Mouse (Mus musculus) kidney, postnatal 4 days (tissue): ENCODE measurements around the gene Zfp819.

ENCODE experiments used
- DNase-seq, 2 experiments: peaks; one replicate each; pipeline ENCODE4 v3.0.0; 2021; ENCODE audit warnings: mixed read lengths in 2 of 2

The Zfp819 gene

GRCm38 (mm10) chr7:43606896-43607742 lies at the start of gene Zfp819:
Gene Zfp819 (plus strand): TSS chr7:43607169.
- peak; percentile 78 to 82 for DNase-seq

DNA sequence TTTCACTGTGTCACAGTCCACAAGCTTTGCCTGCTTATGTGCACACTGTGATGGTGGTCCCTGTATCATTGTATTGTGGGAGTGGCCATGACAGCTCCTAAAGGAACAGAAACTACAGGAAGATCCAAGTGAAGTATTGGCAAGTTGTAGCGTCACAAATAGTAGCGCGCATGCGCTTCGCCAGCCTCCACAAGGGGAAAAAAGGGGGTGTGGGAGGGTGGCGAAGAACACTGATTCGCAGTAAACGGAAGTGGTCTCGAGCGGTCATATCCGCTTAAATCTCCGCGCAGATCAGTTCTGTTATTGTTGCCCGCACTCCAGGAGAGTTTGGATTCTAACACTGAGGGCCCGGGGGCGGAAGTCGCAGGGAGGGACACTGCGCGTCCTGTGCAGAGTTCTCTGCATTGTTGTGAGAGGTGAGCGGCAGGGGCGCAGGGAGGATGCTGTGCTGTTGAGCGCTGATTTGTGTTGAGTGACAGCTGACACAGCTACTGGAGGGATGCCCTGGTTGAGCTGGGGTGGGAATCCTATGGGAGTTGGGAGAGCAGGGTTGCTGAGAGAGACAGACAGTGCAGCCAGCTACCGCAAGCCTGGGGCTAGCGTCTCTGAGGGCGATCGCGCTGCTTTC lies 44.8 kb upstream of the Zfp819 start, which contains the start of gene Zfp658:
Zfp658 (plus strand) TSS at position 251 of the 628 bp plus-strand sequence.
- DNase-seq: peak; percentile 91 to 93

- peak; percentile 26 to 39 for DNase-seq
Measured at GRCm38 (mm10) chr7:43562651-43563070, 44.3 kb upstream of the Zfp819 start.

DNA sequence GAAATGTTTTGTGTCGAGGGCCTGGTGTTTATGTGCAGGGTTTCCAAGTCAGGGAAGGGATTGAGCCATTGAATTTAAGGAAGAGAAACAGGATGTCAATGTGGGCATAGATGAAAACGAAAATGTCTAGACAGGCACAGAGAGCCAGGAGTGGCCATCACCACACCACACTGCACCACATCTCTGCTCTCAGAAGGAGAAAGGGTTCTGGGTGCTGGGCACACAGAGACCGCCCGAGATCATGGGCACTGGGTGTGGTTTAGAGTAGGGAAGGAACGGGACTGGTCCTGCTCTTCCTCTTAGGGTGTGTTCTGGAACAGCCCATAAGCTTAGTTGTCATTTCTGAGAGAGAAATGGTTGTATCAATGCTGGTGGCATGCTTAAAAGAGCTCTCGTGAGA lies 43.7 kb upstream of the Zfp819 start:
- no peak for DNase-seq

DNA sequence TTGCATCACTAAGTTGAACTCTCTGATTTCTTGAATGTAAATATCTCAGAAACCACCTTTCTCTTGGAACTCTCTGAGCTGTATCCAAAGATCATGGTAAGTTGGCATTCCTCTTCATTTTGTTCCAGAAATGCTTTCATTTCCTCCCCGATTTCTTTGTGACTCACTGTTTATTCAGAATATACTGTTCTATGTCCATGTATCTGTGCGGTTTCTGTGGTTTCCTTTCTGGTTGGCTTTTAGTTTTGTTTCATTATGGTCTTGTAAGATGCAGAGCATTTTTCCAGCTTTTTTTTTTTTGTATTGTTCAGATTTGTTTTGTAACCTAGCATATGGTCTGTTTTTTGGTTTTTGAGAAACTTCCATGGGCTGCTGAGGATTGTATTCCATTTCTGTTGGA lies 35.8 kb upstream of the Zfp819 start:
- no peak for DNase-seq

DNA sequence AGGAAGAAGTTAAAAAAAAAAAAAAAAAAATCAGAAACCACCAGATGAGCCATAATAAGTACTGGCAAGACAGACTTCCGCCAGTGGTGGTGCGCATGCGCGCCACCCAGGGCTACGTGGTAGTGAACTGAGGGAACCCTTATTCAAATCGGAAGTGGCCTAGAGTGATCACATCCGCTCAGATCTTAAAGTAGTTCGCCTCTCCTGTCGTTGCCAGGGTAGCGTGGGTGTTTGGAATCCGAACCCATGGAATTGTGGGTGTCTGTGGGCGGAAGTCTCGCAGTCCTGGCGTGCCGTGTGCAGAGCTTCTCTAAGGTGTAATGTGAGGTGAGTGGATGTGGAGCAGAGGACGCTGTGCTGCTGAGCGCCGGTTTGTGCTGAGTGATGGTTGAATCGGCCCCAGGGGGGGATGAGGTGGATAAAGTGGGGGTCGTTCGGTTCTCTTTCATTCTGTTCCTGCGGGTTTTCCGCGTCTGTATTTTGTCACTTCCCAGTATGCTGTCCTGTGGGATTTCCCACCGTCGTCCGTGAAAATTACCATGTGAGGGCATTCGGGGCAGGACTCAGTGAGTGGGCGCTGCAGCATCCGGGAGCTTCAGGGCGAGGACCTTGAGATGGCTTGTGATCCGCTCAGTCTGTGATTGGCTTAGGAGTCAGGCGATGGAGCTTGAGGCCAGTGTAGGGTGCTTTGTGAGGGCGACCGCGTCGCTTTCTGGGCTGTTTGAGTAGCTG lies 27.4 kb upstream of the Zfp819 start, which contains the start of gene Zfp719:
Zfp719 (plus strand) TSS at position 171 of the 732 bp plus-strand sequence.
- DNase-seq: peak; percentile 90 to 95

DNA sequence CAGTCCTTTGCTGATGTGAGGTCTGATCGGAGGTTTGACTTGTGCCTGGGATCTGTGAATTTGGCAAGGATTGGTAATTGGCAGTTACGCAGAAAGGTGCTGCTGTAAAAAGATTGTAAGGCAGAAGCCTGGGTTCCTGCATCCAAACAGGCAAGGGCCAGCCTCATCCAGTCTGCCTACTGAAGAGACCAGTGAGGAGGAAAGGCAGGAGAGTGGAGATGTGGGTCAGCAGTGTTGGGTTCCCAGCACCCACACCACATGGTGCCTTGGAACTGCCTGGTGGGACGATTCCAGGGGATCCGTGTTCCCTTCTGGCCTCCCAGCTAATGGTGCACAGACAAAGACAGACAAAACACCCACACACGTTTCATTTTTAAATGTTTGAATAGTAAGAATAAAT lies 26.4 kb upstream of the Zfp819 start:
- no peak for DNase-seq

DNA sequence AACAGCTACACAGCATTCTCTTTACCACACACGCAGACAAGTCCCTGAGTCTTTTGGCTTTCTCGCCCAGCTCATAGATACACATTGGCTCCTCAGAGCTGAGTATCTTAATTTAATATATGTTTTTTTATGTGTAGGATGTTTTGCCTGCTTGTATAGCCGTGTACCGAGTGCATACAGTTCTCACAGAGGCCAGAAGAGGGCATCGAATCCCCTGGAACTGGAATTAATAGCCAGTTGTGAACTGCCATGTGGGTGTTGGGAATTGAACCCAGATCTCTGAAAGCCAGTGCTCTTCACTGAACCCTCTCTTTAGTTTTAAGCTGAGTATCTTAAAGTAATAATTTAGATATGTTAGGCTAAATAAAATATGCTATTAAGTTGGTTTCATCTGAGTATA lies 22.2 kb upstream of the Zfp819 start:
- DNase-seq: peak; percentile 12

DNA sequence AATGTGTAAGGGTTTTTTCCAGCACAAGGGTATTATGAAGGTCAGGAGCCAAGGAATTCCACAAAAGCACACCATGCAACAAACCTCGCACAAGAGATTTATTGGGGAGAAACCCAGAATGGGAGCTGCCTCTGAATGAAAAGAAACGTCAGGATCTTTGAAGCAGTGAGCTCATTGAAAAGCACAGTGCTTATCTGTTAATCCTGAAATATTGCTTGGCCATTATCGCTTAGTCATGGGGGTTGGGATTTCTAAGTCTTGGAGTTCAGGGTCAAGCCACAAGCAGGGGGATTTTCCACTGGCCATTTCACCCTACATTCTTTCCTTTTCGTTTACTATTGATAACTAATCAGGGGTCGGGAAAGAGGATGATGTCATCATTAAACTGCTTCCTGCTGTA lies 5.1 kb upstream of the Zfp819 start:
- DNase-seq: no peak

DNA sequence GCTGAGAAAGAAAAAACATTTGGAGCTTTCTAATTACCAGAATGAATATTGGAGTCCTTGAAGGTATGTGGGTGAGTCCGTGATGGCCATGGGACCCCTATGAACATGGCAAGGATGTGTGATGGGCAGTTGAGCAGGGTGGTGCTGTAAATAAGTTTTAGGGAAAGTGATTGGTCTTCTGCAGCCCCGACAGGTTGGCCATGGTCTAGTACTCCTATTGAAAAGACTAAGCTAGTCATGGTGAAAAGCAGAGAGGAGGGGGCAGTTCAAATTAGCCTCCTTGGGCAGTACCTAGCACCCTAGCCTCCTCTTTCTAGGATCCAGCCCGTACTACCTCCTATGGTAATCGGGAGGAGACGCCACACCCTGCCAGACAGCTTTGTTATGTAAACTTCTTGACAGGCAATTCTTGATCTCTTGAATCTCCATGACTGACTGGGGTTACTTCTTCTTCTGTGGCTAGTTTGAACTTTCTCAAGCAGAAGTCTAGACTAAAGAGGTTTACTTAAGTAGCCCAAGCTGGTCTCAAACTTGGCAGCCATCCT lies 846 bp downstream of the Zfp819 start:
- DNase-seq: no peak

DNA sequence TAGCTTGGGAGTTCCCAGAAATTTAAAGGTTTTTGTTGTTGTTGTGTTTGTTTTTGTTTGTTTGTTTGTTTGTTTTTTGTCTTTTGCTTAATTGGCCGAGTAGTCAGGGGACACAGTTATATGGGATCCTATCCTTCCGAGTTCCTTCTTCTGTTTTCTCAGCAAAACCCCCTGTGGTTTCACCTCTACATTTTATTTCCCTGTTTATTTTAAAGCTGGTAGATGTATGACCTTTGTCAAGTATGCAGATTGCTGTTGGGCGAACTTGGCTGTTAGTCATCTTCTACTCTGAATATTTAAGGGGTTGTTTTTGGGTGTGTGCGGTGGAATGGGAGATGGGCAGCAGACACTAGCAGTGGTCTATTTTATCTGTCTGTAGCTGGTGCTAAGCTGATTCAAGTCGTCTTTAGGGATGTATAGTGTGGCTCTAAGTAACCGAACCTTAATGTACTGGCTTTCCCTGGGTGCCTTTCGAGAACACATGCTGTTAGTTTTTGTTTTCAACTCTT lies 1.4 kb downstream of the Zfp819 start:
- no peak for DNase-seq

GRCm38 (mm10) chr7:43613816-43614551 lies 7.0 kb downstream of the Zfp819 start:
- no peak for DNase-seq

DNA sequence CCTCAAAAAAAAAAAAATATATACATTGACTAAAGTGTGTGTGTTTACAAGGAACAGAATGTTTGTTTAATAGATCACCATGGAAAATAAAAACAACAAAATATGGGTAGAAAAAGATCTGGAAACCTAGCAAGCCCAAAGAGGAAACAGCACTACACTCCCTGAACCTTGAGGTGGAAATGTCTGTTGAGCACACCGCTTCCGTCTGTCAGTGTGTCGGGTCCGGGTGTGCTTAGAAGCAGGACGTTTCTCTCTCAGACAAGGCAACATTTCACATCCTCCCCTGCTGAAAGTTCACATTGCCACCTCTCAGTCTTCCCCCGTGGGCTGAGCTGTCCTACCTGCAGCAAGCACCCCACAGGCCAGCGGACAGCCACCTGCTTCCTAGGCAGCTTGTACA lies 16.0 kb downstream of the Zfp819 start:
- DNase-seq: no peak

GRCm38 (mm10) chr7:43623819-43624218 lies 16.9 kb downstream of the Zfp819 start:
- DNase-seq: peak in 1 of 2 experiments; percentile 7

GRCm38 (mm10) chr7:43625065-43625464 lies 18.1 kb downstream of the Zfp819 start:
- DNase-seq: no peak

DNA sequence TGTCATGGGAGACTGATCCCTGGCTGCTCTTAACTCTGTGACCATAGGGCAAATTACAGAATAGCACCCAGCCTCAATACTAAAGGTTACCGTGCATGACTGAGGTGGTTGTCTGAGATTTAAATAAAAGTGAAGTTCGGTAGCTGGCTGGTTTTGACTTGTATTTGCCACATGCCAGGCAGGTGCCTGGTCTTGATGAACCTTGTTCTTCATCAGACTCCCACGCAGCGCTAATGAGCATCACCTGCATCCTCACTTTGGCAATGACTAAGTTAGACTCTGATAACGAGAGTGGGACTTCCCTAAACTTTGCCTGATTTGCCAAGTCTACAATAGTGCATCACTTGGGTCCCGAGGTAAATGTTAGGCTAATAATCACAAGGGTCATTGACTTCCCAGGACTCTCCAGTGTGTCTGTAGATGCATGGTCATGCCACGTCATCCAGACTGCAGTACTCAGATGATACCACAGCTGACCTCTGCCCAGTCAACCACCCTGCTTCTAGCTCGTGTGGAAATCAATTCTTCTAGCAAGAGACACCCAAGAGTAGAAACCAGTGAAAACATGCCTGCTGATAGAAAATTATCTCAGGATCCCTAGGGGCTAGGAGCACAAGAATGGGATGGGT lies 18.9 kb downstream of the Zfp819 start:
- DNase-seq: no peak

DNA sequence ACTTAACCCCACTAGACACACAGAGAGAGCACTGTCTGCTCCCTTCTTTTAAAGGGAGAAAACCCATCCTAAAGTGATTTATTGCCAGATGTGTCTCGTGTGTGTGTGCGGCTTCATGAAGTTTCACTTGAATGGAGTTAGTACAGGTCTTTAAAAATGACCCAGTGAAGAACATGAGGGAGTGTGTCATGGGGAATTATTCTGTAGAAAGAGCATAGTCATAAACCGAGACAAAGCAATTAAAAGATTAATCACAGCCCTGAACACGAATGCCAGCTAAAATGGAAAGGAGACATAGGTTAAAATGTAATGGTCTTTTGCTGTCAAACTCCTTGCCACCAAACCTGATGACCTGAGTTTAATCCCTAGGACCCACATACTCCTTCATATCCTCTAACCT lies 27.0 kb downstream of the Zfp819 start:
- no peak for DNase-seq

DNA sequence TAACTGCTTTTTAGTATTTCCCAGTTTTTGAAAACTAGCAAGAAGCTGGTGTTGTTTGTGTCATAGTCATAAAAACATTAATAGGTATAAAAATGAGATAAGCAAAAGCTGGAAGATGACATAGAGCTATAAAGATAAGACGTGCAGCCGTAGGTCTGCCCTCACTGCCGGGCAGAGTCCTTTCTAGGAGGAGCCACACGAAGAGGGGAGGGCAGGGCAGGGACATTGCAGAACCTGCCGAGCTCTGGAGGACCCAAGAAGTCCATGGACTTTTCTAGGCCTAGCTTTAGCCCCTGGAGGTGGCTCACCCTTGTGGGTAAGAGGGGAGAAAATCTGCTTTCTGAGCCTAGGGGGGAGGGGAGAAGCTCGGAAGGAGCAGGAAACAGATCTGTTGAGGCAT lies 27.5 kb downstream of the Zfp819 start, which contains the start of gene Ceacam18:
Ceacam18 (plus strand) TSS at position 208 of the 400 bp plus-strand sequence.
- DNase-seq: no peak

- DNase-seq: no peak
Measured at GRCm38 (mm10) chr7:43636194-43636593, 29.2 kb downstream of the Zfp819 start.

DNA sequence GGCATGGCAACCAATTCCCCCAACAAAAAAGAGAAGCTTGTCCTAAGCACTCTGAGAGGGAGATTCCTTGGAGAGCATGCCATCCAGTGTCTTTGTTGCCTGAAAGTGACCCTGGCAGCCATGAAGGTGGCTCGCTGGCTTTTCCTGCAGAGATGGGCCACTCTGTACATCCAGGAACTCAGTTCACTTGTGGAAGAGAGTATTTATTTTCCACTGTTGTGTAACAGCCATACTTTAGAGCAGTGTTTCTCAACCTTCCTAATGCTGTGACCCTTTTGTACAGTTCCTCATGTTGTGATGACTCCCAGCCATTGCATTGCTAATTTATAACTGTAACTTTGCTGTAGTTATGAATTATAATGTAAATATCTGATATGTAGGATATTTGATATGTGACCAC lies 30.1 kb downstream of the Zfp819 start:
- DNase-seq: no peak

DNA sequence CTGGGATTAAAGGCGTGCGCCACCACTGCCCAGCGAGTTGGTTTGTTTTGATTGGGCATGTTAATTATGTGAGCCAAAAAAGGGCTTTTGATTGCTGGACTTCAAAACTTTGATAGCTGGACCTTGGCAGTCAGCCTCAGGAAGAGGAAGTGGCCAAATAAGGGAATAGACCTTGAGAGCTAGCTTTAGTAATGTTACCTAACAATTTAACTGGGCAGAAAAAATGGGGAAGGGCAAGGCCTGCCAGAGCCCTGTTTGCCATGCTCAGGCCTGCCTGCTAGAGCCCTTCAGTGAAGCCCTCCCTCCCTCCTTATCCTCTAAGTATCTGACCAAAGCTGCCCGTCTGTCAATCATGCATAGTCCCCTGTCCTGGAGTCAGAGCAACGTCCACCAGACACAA lies 35.6 kb downstream of the Zfp819 start:
- DNase-seq: no peak
